Mouse (Mus musculus) embryo, embryonic 9.5 days (tissue): ENCODE measurements around the gene Mobp.

Experiments
- DNase-seq: peaks from one replicate; pipeline ENCODE4 v3.0.0-alpha.2; 2017; ENCODE audit errors: extremely low spot score

The Mobp gene

GRCm38 (mm10) chr9:120210865-120211264 is 61.4 kb downstream of the Mobp start:
- no peak for DNase-seq

GRCm38 (mm10) chr9:120212936-120213335 is 63.4 kb downstream of the Mobp start:
- DNase-seq = no peak

GRCm38 (mm10) chr9:120214978-120215495 is 65.5 kb downstream of the Mobp start:
- DNase-seq = no peak

GRCm38 (mm10) chr9:120219411-120219810 is 69.9 kb downstream of the Mobp start:
- DNase-seq = no peak
